Mouse (Mus musculus) embryonic stem cell, embryonic (primary cell): ENCODE measurements at regions not wholly inside any gene's neighbourhood (a gene's known extent, or its start where the extent isn't known, plus 50 kb on each side); places are given as distances from the start of the nearest gene placed in this dataset.

ENCODE experiments used
- CTCF ChIA-PET, 4 experiments: fragments of 300-600 bp in 2 of 4; fragments of 350-600 bp in 2 of 4; sonication (Branson Sonifier 250); formaldehyde crosslinking; loops; one replicate each; lab custom pipeline; 2022; ENCODE audit warnings: inconsistent platforms in 2 of 4; lab: Charles Lee
- POLR2A ChIA-PET, 4 experiments: fragments of 300-600 bp in 2 of 4; fragments of 350-600 bp in 2 of 4; sonication (Branson Sonifier 250); formaldehyde crosslinking; loops; one replicate each; lab custom pipeline; 2022; ENCODE audit warnings: antibody characterized with exemption in 4 of 4, inconsistent platforms in 1 of 4; lab: Charles Lee

DNA sequence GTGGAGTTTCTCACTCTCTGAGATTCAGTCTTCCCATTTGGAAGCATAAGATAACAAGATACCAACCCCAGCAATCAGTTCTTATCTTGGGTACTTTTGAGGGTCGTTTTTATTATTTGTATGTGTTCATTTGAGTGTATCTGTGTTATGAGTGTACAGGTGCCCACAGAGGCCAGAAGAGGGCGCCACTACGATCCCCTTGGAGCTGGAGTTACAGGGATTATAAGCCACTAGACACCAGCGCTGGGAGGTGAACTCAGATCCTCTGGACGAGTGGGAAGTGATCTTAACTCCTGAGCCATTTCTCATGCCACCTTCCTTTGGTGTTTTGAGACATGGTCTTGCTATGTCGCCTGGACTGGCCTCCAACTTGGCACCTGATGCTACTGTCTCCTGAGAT, 172.0 kb downstream of the Cand1 start:
- ChIA-PET POLR2A (interaction anchor here in 1 of 4 experiments (0.6 kb wide), 1 partner anchor 1356 kb away, joined by 3 read pairs; no protein-coding TSS in a partner anchor), CTCF (interaction anchor here in 3 of 4 experiments (0.6 to 1.6 kb wide), 6 partner anchors 12 to 1238 kb away, joined by 3 to 7 read pairs (median 4); no protein-coding TSS in a partner anchor)

- CTCF ChIA-PET, result interaction anchor here in 1 of 4 experiments (1.6 kb wide), 1 partner anchor 13 kb away, joined by 5 read pairs; no protein-coding TSS in a partner anchor
- POLR2A ChIA-PET, result no interaction called here
Observed at GRCm38 (mm10) chr10:119067366-119067765, 172.5 kb downstream of the Cand1 start.

GRCm38 (mm10) chr10:119065974-119066373, 173.9 kb downstream of the Cand1 start:
- CTCF ChIA-PET, result interaction anchor here (0.6 to 1.2 kb wide), 16 partner anchors 11 to 1240 kb away, joined by 3 to 13 read pairs (median 4); no protein-coding TSS in a partner anchor
- POLR2A ChIA-PET, result interaction anchor here in 3 of 4 experiments (0.6 to 1.0 kb wide), 5 partner anchors 8 to 303 kb away, joined by 3 to 5 read pairs (median 4); no protein-coding TSS in a partner anchor

- POLR2A ChIA-PET, result interaction anchor here in 2 of 4 experiments (0.6 to 1.0 kb wide), 3 partner anchors 9 to 304 kb away, joined by 3 to 5 read pairs (median 4); no protein-coding TSS in a partner anchor
- CTCF ChIA-PET, result interaction anchor here (0.6 to 1.2 kb wide), 17 partner anchors 10 to 1103 kb away, joined by 3 to 13 read pairs (median 5); no protein-coding TSS in a partner anchor
Observed at GRCm38 (mm10) chr10:119065133-119065817, 174.6 kb downstream of the Cand1 start.

GRCm38 (mm10) chr10:119064218-119064617, 175.6 kb downstream of the Cand1 start:
- CTCF ChIA-PET, result no interaction called here
- POLR2A ChIA-PET, result no interaction called here

GRCm38 (mm10) chr10:119063209-119063699, 176.6 kb downstream of the Cand1 start:
- ChIA-PET POLR2A (interaction anchor here in 2 of 4 experiments (0.5 to 0.7 kb wide), 2 partner anchors 75 to 271 kb away, joined by 3 to 4 read pairs; no protein-coding TSS in a partner anchor), CTCF (no interaction called here)

DNA sequence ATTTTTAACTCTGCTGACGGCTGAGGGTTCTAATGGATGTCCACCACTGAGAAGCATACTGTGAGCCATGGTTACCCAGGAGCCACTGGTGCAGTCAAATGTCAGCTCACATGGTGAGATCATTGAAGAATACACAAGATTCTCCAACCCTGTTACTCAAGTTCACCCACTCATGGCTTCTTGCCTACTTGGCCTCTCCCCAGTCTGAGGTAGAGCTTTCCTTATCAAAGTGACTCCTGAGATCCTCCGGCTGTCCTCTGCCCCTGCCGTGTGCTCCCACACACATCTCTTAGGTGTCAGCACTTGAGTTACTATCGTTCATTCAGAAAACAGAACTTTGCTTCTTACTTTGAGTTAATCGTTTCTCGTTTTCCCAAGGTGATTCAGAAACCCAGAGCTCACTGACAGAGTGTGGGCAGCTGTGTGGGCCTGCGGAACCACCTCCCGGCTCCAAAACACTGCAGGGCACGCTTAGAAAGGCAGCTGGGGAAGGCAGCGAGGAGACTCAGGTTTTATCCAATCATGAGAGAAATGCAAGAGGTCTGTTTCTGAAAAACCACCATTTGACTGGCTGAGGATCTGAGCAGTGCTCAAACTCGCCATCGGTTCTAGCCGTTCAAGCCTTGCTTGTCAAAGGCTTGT, 177.8 kb downstream of the Cand1 start:
- CTCF ChIA-PET, result no interaction called here
- POLR2A ChIA-PET, result no interaction called here

DNA sequence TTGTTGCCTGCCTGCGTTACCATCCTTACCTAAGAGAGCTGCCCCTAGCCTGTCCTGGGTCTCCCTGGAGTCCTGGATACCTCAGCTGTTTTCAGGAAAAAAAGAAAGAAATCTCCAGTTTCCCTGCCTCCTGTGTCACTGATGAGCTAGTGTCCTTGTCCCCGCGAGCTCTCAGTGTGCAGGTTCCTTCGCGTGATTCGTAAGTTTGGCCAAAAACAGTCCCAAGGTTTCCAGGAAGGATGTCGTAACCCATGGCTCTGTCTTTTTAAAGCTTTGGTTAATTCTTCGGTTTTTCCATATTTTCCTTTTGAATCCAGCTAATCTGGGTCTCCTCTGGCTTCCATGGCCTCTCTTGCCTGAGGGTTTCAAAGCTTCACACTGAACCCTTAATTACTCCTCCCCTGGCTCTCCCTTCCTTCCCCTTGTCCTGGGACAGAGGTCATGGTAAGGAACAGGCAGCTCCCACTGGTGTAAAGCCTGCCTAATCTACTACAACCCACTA, 178.5 kb downstream of the Cand1 start:
- ChIA-PET POLR2A (no interaction called here), CTCF (no interaction called here)

- CTCF ChIA-PET, result no interaction called here
- POLR2A ChIA-PET, result no interaction called here
Observed at GRCm38 (mm10) chr10:119058493-119059020, 181.3 kb downstream of the Cand1 start.

DNA sequence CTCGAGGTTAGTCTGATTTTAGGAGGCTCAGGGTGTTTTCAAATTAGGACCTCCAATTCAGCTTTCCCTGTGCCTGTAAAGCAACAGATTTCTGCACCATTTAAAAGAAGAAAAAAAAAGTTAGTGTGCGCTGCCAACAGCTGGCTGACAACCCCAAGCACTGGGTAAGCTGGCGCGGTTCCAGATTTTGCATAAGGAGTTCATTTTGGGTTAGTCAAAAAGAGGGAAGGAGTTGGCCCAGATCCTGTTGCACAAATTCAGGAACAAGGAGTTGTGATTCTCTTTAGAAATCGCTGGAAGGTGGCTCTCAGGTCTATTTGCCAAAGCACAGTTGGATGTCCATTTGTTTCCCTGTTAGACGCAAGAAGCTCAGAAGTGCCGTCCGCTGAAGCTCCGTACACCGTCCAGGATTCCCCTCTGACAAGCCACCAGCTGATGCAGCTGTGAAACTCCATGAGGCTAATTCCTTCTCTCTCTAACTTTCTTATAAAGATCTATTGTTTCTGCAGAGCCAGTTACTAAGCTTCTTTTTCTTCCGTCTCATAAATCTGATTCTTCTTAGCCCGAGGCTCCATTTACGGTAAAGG, 184.6 kb downstream of the Cand1 start:
- POLR2A ChIA-PET, result interaction anchor here in 3 of 4 experiments (0.7 to 1.2 kb wide), 3 partner anchors 10 to 435 kb away, joined by 3 read pairs; no protein-coding TSS in a partner anchor
- CTCF ChIA-PET, result interaction anchor here in 2 of 4 experiments (0.6 to 1.1 kb wide), 2 partner anchors 11 to 13 kb away, joined by 3 read pairs; no protein-coding TSS in a partner anchor

GRCm38 (mm10) chr10:119054191-119055175, 184.5 kb upstream of the Dyrk2 start:
- POLR2A ChIA-PET, result interaction anchor here in 2 of 4 experiments (0.9 to 1.2 kb wide), 2 partner anchors 11 to 434 kb away, joined by 3 read pairs; no protein-coding TSS in a partner anchor
- CTCF ChIA-PET, result interaction anchor here in 2 of 4 experiments (0.6 to 1.1 kb wide), 2 partner anchors 12 to 168 kb away, joined by 3 read pairs; no protein-coding TSS in a partner anchor

DNA sequence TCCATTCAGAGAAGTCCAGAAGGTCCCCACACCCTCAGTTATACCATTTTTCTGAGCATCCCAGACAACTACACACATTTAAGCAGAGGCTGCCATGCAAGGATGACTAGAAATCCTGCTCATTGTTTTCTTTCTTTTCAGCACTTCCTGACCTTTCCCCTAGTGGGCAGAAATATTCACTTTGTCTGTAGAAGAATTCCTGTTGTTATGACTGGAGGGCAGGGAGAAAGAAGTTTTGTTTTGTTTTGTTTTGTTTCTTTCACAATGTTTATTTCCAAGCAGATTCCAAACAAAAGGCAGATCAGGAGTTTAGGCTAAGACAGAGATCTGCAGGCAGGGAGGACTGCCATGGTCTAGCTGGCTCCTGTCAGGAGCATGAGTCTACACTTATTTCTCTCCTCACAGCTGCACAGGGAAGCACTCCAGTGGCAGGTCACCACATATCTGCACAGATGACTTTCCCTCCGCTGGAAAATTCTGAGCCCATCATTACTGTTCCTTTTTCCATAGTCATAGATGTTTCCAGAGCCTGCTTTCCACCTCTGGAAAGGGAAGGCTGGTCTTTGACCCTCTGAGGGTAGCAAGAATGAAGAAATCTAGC, 182.5 kb upstream of the Dyrk2 start:
- POLR2A ChIA-PET, result no interaction called here

GRCm38 (mm10) chr10:119051598-119051997, 181.6 kb upstream of the Dyrk2 start:
- ChIA-PET POLR2A (interaction anchor here in 1 of 4 experiments (0.7 kb wide), 3 partner anchors 19 to 1120 kb away, joined by 4 read pairs; no protein-coding TSS in a partner anchor), CTCF (interaction anchor here in 3 of 4 experiments (0.7 kb wide), 4 partner anchors 29 to 1583 kb away, joined by 4 read pairs; no protein-coding TSS in a partner anchor)

More for the DNA sequence above, 182.5 kb upstream of the Dyrk2 start:
- CTCF ChIA-PET, result no interaction called here

- ChIA-PET CTCF (interaction anchor here in 3 of 4 experiments (0.5 to 1.1 kb wide), 4 partner anchors 16 to 282 kb away, joined by 3 to 4 read pairs (median 4); no protein-coding TSS in a partner anchor), POLR2A (interaction anchor here in 1 of 4 experiments (1.0 kb wide), 1 partner anchor 115 kb away, joined by 3 read pairs; no protein-coding TSS in a partner anchor)
Observed at GRCm38 (mm10) chr10:119050017-119050685, 180.1 kb upstream of the Dyrk2 start.

GRCm38 (mm10) chr10:119048643-119049420, 178.8 kb upstream of the Dyrk2 start:
- CTCF ChIA-PET, result no interaction called here
- POLR2A ChIA-PET, result no interaction called here
